Mouse (Mus musculus): Measurements from ENCODE around the gene AI413582.

Gene AI413582

DNA sequence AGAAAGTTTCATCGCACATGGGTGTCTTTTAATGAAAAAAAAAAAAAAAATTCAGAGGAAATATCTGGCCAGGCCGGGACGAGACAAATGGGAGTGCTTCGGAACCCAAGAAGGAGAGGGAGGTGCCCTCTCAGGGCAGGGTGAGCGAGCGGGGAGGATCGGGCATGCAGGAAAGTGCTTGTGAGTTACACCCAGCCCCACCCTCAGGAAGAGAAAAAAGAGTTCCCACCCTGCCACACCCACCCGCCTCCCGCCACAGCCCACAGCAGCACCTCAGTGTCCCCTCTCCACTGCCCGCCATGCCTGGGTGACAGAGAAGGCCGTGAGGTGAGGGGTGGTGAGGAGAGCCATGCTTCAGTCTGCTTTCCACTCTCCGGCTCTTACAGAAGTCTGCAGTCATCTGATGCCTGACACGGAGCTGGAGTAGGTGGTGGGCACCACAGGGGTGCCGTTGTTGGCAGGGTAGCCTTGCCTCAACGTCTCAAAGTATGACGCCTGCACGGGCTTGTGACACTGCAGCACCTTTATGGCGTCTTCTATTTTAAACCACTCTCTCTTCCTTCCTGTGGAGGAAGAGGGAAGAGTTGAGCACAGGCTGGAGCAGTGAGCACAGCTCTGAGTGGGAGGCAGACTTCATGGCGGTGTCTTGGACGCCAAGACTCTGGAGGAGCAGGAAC is 15.0 kb upstream of the AI413582 start:
- no peak for DNase-seq (ENCODE audit: inconsistent age in 2 of 2, low spot score in 1 of 2)

DNA sequence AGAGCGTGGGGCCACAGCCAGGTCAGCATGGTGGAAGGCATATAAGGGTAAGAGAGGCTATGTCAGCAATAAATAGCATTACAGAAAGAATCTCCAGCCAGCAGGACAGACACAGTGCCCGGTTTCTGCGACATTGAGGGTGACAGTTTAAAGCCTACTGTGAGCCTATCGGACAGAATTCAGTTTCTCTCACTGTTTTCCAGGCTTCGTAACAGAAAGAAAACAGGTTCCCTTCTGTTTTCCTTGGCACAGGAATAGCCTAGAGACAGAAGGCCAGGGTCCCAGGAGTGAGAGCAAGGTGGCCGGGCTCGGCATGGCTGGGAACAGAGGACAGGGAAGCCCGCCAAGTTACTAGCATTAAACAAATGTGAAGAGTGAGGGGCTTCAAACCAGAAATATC is 14.3 kb upstream of the AI413582 start:
- no peak for DNase-seq (ENCODE audit: inconsistent age in 2 of 2, low spot score in 1 of 2)

DNA sequence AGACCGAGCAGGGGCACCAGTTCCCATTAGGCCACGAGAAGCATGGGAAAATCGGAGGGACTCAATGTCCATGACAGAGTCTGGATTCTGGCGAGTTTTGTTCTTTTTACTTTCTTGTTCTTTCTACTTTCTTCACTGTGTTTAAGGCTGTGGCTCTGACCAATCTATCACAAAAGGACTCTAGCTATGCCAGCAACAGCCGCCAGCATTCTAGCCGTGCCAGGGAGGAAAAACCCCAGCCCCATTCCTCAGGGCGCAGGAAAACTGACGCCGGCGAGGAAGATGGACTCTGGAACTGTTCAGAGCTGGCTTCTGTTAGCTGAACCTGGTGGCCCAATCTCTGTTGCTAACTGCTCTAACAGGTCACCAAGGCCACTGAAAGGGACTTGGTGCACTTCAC is 12.9 kb upstream of the AI413582 start:
- DNase-seq (ENCODE audit: inconsistent age in 2 of 2, low spot score in 1 of 2) = no peak

DNA sequence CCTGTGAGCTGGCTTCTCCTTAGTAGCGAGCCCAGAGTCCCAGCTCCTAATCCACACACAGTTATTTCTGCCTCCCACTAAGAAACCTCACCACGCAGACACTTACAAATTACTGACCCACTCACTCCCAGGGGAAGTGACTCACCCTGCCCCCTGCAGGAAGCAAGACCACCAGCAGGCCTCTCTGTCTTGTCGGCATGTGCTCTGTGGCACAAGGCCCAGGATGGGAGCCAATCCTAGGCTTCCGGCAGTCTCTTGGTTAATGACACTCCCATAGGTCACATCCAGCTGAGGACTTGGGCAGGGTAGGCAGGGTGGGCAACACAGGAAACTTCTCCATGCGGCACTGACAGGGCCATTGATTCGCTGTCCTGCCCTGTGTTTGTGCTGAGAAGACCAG is 11.9 kb upstream of the AI413582 start:
- no peak for DNase-seq (ENCODE audit: inconsistent age in 2 of 2, low spot score in 1 of 2)

DNA sequence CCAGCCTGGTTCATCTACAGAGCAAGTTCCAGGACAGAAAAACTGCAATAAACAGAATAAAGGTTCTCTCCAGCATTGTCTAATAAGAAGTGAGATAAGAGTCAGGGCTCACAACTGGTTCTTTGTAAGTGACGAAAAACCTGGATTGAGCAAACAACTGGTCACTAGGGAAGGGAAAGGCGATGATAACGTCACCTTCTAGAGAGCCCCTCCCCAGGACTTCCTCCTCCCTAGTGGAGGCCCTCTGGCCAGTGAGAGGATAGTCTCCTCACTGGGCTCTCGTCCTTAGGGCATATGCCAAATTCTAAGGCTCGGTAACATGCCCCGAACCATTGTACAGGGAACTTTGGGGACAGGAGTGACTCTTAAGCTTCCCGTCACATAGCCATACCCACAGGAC is 10.5 kb upstream of the AI413582 start:
- no peak for DNase-seq (ENCODE audit: inconsistent age in 2 of 2, low spot score in 1 of 2)

DNA sequence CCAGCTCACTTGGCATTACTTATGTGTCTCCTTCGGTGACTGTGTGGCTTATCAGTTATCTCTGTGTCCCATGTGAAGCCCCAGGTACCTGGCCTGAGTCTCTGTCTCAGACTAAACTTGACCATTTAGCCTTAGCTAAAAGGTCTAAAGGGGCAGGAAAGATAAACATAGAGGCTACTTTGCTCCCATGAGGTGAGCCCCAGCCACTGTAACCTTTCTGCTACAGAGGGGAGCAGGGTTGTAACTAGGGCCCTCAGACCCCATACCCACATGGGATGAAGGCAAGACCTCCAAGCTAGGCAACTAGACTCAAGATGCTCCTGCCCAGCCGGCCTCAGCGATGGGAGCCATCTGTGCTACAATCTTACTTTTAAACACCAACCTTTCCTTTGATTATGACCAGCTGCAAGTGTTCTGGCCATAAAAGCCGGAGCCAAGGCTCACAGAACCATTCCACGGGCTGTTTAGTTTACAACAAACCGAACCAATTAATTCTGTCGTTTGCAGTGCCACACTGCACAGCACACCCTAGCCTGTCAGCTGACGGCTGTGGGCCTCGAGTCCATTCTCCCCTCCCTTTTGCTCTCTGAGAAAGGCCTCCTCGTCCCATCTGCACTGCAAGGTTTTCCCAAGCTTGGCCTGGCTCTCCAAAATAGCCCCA is 9.7 kb upstream of the AI413582 start:
- DNase-seq (ENCODE audit: inconsistent age in 2 of 2, low spot score in 1 of 2) = no peak

DNA sequence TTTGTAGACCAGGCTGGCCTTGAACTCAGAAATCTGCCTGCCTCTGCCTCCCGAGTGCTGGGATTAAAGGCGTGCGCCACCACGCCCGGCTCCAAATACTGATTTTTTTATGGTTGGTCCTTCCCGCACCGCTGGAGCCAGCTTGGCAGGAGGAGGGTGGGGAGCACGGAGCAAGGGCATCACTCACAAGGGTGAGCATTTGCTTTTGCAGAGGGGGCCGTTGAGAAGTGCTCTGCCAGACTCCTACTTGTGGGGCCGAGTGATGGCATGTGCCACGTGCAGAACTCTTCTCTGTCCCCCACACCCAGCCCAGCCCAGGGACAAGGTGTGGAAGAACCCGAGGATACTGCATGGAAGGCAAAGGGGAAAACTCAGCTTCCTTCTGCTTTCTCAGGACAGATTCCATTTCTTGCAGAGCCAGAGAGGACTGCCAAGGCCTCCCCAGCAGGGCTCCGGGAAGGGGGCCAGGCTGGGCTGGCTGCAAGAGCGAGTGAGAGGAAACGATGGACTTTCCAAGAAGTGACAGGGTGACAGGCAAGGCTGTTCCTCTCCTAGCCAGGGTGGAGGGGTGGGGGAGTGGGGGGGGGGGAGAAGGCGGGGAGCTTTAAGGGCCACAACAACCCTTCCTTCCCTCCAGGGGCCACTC is 9.0 kb upstream of the AI413582 start:
- peak; percentile 43 to 83 for DNase-seq (ENCODE audit: inconsistent age in 2 of 2, low spot score in 1 of 2)

DNA sequence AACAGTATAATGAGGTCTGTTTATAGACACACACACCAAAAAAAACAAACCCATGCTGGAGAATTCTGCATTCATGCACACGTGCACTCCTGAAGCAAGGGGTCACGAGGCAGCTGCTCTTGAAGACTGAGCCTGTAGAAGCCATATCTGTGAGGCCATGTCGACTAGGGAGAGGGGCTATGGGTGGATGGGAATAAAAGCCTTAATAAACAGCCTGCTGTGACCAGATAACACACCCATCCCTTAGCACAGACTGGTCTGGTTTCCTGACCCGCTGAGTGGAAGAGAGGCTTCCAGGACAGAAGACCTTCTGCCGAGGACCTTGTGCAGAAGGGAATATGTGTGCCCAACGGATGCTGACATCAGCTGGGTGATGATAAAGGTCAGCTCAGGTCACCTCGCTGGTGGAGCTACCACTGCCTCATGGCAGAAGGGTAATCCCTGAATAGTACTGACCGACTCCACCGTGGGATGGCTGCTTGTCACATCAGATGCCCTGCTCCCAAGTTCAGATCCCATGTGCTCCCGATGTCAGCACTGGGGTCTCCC is 8.3 kb upstream of the AI413582 start:
- DNase-seq (ENCODE audit: inconsistent age in 2 of 2, low spot score in 1 of 2) = no peak

DNA sequence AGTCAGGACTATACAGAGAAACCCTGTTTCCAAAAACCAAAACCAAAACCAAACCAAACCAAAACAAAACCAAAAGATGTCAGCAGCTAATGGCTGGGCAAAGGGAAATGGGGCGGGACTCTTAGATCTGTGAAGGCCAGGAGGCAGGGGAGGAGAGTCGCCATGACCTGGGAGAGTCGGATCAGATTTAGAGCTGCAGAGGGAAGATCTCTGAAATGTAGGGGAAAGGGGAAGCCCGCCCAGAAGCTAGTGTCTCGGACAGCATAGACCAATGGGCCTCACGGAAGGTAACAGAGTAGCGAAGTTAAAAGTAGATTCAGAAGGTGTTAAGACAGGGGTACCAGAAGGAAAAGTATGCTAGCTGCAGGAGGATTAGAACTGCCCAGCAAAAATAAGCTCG is 5.8 kb upstream of the AI413582 start:
- peak; percentile 30 to 73 for DNase-seq (ENCODE audit: inconsistent age in 2 of 2, low spot score in 1 of 2)

DNA sequence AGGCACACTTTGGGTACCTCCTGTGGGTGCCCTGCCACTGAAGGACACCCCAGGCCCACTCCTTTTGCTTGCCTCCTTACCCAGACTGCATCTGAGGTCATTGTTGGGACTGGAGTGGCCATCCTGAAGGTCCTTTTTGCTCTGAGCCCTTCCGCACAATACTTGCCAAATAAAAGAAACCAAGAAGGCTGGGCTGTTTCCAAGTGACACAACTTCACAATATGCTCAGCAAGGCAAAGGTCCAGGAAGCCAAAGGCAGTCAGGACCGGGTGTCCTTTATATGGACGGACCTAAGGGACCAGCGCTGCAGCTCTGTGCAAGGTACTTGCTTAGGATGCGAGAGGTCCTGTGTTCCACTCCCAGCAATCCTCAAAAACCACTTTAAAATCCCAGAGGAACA is 2.7 kb upstream of the AI413582 start:
- DNase-seq (ENCODE audit: inconsistent age in 2 of 2, low spot score in 1 of 2) = no peak

DNA sequence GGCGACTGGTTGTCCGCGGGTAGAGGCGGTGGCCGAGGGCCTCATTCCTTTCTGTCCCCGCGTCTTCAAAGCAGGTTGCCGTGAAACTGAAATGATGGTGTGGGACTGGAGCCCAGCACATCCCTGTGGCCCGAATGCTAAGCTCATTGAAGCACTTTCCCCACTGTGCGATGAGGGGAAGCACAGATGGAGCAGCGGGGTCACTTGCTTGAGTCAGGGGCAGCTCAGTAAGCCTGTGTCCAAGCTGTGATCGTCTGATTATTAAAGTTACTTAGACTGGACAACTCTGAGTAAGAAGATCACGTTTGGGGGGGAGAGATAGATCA is 349 bp upstream of the AI413582 start:
- DNase-seq (ENCODE audit: inconsistent age in 2 of 2, low spot score in 1 of 2) = no peak

DNA sequence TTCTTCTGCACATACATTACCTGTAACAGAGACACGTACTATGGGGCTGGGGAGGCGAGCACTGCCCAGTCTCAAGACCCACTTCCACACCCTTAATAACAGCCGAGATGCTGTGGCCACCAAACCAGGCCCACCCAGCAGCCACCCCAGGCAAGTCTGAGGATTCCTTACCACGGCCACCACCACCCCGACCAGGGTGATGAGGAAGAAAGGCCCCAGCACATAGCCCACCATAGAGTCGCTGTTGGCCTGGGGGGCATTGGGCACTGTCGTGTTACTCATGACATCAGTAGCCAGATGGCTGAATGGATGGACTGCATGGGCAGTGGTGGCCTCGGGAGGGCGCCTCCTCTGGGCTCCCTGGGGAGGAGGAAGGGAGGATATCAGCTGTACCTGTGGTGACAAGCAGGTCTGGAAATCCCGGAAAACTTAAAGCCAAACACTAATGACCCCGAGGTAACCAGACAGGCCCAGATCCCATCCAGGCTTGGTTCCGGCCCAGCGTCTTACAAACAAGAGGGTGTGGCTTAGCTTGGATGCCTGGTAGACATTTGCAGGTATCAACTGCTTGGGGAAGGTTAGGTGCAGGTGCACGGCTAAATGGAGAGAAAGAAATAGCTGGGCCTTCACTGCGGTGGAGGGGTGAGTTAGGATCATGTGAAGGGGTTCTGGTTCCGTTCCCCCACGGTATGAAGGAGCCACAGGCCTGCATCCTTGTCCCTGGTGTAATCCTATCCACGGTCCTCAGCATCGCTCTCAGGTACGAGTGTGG is 979 bp downstream of the AI413582 start:
- peak in 1 of 2 experiments; percentile 33 for DNase-seq (ENCODE audit: inconsistent age in 2 of 2, low spot score in 1 of 2)

DNA sequence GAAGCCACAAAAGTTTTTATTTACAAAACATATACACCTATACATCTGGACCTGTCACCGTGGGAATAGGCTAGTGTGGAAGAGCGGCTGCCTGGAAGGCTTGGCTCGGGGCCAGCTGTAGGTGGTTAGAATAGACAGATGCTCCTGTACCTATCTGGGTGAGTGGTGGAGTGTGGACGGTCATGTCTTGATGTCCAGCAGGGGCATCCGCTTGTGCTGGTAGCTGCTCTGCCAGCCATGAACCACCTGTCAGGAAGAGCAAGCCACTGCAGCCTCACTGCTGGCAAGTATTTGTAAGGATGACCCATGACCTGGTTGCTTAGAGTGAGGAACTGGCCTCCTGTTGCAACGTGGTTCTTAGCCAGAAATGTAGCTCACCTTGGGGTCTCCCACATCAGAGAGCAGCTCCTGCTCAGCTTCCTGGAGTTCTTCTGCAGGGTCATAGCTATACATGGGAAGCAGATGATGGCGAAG is 1.7 kb downstream of the AI413582 start:
- no peak for DNase-seq (ENCODE audit: inconsistent age in 2 of 2, low spot score in 1 of 2)

DNA sequence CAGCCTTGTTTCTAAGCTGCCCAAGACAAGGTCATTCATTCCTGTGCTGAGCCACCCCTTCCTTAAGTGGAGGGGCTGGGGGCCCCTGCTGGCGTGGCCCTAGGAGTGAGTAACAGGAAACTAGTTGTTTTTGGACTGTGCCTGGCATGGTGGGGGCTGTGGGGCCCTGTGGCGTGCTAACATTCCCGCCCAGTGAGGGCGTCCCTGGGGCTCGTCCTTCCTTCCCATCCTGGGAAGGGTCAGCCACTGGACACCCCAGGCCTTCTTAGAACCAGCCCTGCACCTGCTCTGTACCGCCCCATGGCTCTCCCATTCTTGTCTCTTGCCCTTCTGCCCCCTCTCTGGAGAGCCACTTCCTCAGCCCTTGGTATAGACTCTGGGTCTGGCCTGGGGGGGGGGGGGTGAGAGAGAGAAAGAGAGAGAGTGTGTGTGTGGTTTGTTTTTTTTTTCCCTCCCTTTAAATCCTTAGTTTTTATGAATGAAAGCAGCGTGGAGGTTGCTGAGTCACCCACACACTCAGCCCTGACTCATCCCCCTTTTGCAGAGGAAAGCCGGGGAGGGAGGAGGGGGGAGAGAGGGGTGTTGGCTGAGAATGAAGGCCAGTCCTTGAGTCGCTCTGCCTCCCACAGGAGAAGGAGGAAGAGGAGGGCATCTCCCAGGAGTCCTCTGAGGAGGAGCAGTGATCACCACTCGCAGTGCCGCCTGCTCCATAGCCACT is 3.6 kb downstream of the AI413582 start:
- peak; percentile 90 to 95 for DNase-seq (ENCODE audit: inconsistent age in 2 of 2, low spot score in 1 of 2)

DNA sequence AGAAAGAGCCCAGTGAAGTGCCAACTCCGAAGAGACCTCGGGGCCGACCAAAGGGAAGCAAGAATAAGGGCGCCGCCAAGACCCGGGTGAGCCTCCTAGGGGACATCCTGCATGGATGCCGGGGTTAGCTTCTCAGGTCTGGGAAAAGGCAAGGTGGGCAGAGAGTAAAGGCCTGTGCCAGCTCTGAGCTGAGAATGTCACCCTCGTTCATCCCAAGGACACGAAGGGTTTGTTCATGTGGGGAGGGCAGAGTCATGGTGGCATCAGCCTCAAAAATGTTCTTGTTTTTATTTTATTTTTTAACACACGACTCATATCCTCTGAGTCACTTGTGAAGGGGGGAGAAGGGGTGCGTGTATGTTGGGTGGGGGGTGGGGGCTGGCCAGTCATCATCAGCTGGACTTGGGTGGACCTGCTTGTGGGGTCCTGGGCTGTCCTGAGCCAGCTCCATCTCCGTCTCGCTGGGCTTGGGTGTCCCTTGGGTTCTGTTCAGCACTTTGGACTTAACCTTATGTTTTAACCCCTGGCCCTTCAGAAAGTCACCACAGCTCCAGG is 4.6 kb downstream of the AI413582 start:
- peak; percentile 41 to 64 for DNase-seq (ENCODE audit: inconsistent age in 2 of 2, low spot score in 1 of 2)

DNA sequence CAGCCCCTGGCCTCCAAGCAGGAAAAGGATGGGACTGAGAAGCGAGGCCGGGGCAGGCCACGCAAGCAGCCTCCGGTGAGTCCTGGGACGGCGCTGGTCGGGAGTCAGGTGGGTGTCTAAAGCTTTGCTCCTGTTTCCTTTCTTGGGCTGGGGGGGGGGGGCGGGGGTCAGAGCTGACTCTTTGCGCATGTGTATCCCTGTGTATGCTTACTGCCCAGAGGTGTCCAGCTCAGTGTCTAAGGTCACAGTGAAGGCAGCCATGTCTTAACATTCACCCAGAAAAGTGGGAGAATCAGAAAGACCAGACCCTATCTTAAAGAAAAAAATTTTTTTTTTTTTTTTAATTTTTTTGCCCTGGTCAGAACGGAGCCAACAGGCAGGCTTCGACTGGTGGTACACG is 6.0 kb downstream of the AI413582 start:
- DNase-seq (ENCODE audit: inconsistent age in 2 of 2, low spot score in 1 of 2) = no peak

DNA sequence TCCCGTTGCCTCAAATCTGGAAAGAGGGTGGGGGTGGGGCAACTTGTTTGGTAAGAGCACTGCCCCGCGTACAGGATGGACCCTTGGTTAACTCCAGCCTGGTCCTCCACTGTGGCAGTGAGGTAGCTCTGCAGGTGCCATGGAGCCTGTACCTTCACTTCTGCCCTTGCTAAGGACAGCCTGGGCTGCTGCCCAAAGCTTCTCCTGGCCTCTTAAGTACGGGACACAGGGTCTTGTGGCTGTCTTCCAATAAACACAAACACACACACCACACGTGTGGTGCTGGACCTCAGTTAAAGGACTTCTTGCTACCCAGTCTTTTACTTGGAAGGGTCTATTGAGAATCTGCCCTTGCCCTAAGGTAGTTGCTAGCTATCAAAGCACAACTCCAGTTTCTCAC is 6.7 kb downstream of the AI413582 start:
- no peak for DNase-seq (ENCODE audit: inconsistent age in 2 of 2, low spot score in 1 of 2)

DNA sequence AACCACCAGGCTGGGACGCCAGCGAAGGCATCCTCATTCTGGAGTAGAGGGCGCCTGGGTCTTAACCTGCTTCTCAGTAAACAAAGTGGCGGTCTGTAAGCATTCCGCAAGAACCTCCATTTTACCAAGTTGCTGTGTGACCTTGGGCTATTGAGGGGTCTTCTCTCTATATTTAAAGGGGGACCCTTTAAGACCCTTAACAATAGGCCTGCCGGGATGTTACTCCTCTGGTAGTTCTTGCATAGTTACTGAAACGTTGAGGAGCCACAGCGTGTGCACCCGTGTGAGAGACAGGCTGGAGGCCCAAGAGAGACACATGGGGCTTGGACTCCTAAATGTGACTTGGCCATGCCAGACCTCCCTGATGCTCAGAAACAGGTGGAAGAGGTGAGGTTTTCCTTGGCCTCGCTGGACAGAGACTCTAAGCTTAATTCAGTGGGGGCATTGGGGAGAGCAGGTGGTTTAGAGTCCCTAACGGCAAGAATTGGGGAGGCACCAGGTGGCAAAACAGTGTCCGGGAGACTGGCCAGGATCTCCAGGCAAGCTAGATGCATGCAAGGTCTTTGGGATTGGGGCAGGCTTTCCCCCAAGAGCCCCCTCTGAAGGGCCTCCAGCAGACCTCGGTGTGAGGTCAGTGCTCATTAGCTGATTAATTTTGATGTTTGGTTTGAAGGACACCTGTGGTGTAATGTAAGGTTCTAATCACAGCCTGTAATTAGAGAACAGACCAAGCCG is 7.5 kb downstream of the AI413582 start:
- no peak for DNase-seq (ENCODE audit: inconsistent age in 2 of 2, low spot score in 1 of 2)

DNA sequence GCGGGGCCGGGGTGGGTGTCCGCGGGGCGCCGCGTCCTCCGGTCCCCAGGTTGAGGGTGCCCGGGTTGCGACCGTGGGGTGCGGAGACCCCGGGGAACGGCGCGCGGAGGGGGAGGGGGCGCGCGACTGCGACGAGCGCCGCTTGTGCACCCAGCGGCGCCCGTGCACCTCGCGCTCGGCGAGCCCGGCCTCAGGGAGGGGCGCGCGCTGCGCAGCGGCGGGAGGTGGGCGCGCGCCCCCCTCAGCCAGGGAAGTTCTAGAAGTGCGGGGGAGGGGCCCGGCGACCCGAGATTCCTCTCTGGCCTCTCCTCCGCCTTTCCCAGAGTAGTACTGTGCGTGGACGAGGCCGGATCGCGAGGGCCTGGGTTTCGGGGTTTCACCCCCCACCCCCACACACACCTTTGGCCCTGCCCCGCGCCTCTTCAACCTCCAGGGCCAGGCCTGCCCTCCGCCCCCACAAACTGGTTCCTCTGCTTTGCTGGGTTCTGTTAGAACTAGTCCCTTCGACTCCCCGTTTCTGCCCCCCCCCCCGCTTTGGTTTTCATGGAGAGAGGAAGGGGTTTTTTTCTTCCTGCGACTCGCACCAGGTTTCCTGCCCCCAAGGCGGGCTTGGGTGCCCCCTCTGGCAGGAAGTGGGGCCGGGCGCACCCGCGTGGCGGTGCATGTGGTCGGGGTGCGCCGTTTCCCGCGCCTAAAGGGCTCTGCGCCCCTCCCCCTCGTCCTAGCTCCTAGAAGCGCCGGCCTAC is 8.2 kb downstream of the AI413582 start:
- peak; percentile 61 to 71 for DNase-seq (ENCODE audit: inconsistent age in 2 of 2, low spot score in 1 of 2)

Data from adrenal gland, adult (tissue).